Mouse (Mus musculus): ENCODE measurements around the gene Klk4. TPM values are rescaled to one million over a fixed set of nuclear protein-coding genes. Genes with fewer than 3 reads are reported as not detected.

The Klk4 gene
- polyA plus RNA-seq, 1 experiment = not detected

- TF ChIP-seq POLR2A (IDR thresholded peaks at IDR 0.05; ENCODE audit: borderline replicate concordance, insufficient read depth, low read length) = no peak
- no peak for TF ChIP-seq CTCF (IDR thresholded peaks at IDR 0.05; ENCODE audit: borderline replicate concordance, insufficient read depth, low read depth, low read length)
- Histone ChIP-seq H3K4me3 (replicated peaks; ENCODE audit: insufficient read depth, low read depth, low read length) (no peak overlapping the region), H3K27me3 (ENCODE audit: control insufficient read depth, insufficient read depth, low read length) (no peaks in the 10 kb centered on the region), H3K27ac (ENCODE audit: insufficient read depth, low read length) (no peak overlapping the region), H3K4me1 (ENCODE audit: control insufficient read depth, insufficient read depth, low read length) (no peaks in the 10 kb centered on the region)
- WGBS = 28% methylated on average over 8 of the region's 8 CpGs
- no peak for DNase-seq
Observed at GRCm38 (mm10) chr7:43860411-43860810, 20.5 kb upstream of the Klk4 start.

- Histone ChIP-seq H3K27ac (ENCODE audit: insufficient read depth, low read length) (no peak overlapping the region), H3K4me1 (ENCODE audit: control insufficient read depth, insufficient read depth, low read length) (no peaks in the 10 kb centered on the region), H3K4me3 (replicated peaks; ENCODE audit: insufficient read depth, low read depth, low read length) (no peak overlapping the region), H3K27me3 (ENCODE audit: control insufficient read depth, insufficient read depth, low read length) (no peaks in the 10 kb centered on the region)
- WGBS = 5% methylated on average over 10 of the region's 10 CpGs
- peak; percentile 21 to 43 for DNase-seq
- TF ChIP-seq CTCF (IDR thresholded peaks at IDR 0.05; ENCODE audit: borderline replicate concordance, insufficient read depth, low read depth, low read length) (peak; percentile 58; the same call in 1 of the 2 replicates), POLR2A (IDR thresholded peaks at IDR 0.05; ENCODE audit: borderline replicate concordance, insufficient read depth, low read length) (no peak)
Observed at GRCm38 (mm10) chr7:43873237-43873636, 7.7 kb upstream of the Klk4 start.

GRCm38 (mm10) chr7:43873674-43874073, 7.3 kb upstream of the Klk4 start:
- Histone ChIP-seq H3K4me3 (replicated peaks; ENCODE audit: insufficient read depth, low read depth, low read length) (no peak overlapping the region), H3K27ac (ENCODE audit: insufficient read depth, low read length) (no peak overlapping the region), H3K27me3 (ENCODE audit: control insufficient read depth, insufficient read depth, low read length) (no peaks in the 10 kb centered on the region), H3K4me1 (ENCODE audit: control insufficient read depth, insufficient read depth, low read length) (no peaks in the 10 kb centered on the region)
- no peak for DNase-seq
- TF ChIP-seq CTCF (IDR thresholded peaks at IDR 0.05; ENCODE audit: borderline replicate concordance, insufficient read depth, low read depth, low read length) (no peak), POLR2A (IDR thresholded peaks at IDR 0.05; ENCODE audit: borderline replicate concordance, insufficient read depth, low read length) (no peak)
- WGBS = 80% methylated on average over 3 of the region's 3 CpGs

GRCm38 (mm10) chr7:43874868-43875375, 6.0 kb upstream of the Klk4 start:
- Histone ChIP-seq H3K27me3 (ENCODE audit: control insufficient read depth, insufficient read depth, low read length) (no peaks in the 10 kb centered on the region), H3K4me3 (replicated peaks; ENCODE audit: insufficient read depth, low read depth, low read length) (no peak overlapping the region), H3K4me1 (ENCODE audit: control insufficient read depth, insufficient read depth, low read length) (no peaks in the 10 kb centered on the region), H3K27ac (ENCODE audit: insufficient read depth, low read length) (no peak overlapping the region)
- 77% methylated on average over 6 of the region's 6 CpGs for WGBS
- no peak for DNase-seq
- TF ChIP-seq CTCF (IDR thresholded peaks at IDR 0.05; ENCODE audit: borderline replicate concordance, insufficient read depth, low read depth, low read length) = no peak
- no peak for TF ChIP-seq POLR2A (IDR thresholded peaks at IDR 0.05; ENCODE audit: borderline replicate concordance, insufficient read depth, low read length)

- Histone ChIP-seq H3K27me3 (ENCODE audit: control insufficient read depth, insufficient read depth, low read length) (no peaks in the 10 kb centered on the region), H3K27ac (ENCODE audit: insufficient read depth, low read length) (no peak overlapping the region), H3K4me1 (ENCODE audit: control insufficient read depth, insufficient read depth, low read length) (no peaks in the 10 kb centered on the region), H3K4me3 (replicated peaks; ENCODE audit: insufficient read depth, low read depth, low read length) (no peak overlapping the region)
- DNase-seq = no peak
- WGBS = 75% methylated on average over 4 of the region's 4 CpGs
- TF ChIP-seq CTCF (IDR thresholded peaks at IDR 0.05; ENCODE audit: borderline replicate concordance, insufficient read depth, low read depth, low read length) (no peak), POLR2A (IDR thresholded peaks at IDR 0.05; ENCODE audit: borderline replicate concordance, insufficient read depth, low read length) (no peak)
Observed at GRCm38 (mm10) chr7:43876444-43876843, 4.5 kb upstream of the Klk4 start.

- no peak for TF ChIP-seq POLR2A (IDR thresholded peaks at IDR 0.05; ENCODE audit: borderline replicate concordance, insufficient read depth, low read length)
- TF ChIP-seq CTCF (IDR thresholded peaks at IDR 0.05; ENCODE audit: borderline replicate concordance, insufficient read depth, low read depth, low read length) = no peak
- no peak for DNase-seq
- WGBS = 28% methylated on average over 1 of the region's 1 CpGs
- H3K27ac ChIP-seq (ENCODE audit: insufficient read depth, low read length) = no peak overlapping the region
- H3K27me3 ChIP-seq (ENCODE audit: control insufficient read depth, insufficient read depth, low read length) = no peaks in the 10 kb centered on the region
- no peak overlapping the region for H3K4me3 ChIP-seq (replicated peaks; ENCODE audit: insufficient read depth, low read depth, low read length)
- H3K4me1 ChIP-seq (ENCODE audit: control insufficient read depth, insufficient read depth, low read length) = no peaks in the 10 kb centered on the region
Observed at GRCm38 (mm10) chr7:43878281-43878680, 2.7 kb upstream of the Klk4 start.

- no peak for TF ChIP-seq CTCF (IDR thresholded peaks at IDR 0.05; ENCODE audit: borderline replicate concordance, insufficient read depth, low read depth, low read length)
- TF ChIP-seq POLR2A (IDR thresholded peaks at IDR 0.05; ENCODE audit: borderline replicate concordance, insufficient read depth, low read length) = no peak
- WGBS = 23% methylated on average over 4 of the region's 4 CpGs
- no peak overlapping the region for H3K4me3 ChIP-seq (replicated peaks; ENCODE audit: insufficient read depth, low read depth, low read length)
Observed at GRCm38 (mm10) chr7:43882346-43882745, 1.4 kb downstream of the Klk4 start.

GRCm38 (mm10) chr7:43882811-43883210, 1.9 kb downstream of the Klk4 start:
- no peaks in the 10 kb centered on the region for H3K4me1 ChIP-seq (ENCODE audit: control insufficient read depth, insufficient read depth, low read length)
- no peak for DNase-seq
- 22% methylated on average over 4 of the region's 4 CpGs for WGBS
- TF ChIP-seq POLR2A (IDR thresholded peaks at IDR 0.05; ENCODE audit: borderline replicate concordance, insufficient read depth, low read length) (no peak), CTCF (IDR thresholded peaks at IDR 0.05; ENCODE audit: borderline replicate concordance, insufficient read depth, low read depth, low read length) (no peak)
- H3K27me3 ChIP-seq (ENCODE audit: control insufficient read depth, insufficient read depth, low read length) = no peaks in the 10 kb centered on the region
- H3K4me3 ChIP-seq (replicated peaks; ENCODE audit: insufficient read depth, low read depth, low read length) = no peak overlapping the region
- no peak overlapping the region for H3K27ac ChIP-seq (ENCODE audit: insufficient read depth, low read length)

More at GRCm38 (mm10) chr7:43882346-43882745, 1.4 kb downstream of the Klk4 start:
- H3K4me1 ChIP-seq (ENCODE audit: control insufficient read depth, insufficient read depth, low read length) = no peaks in the 10 kb centered on the region
- no peak for DNase-seq
- H3K27ac ChIP-seq (ENCODE audit: insufficient read depth, low read length) = no peak overlapping the region
- no peaks in the 10 kb centered on the region for H3K27me3 ChIP-seq (ENCODE audit: control insufficient read depth, insufficient read depth, low read length)

Data from cerebellum, adult 2 months (tissue).